Mouse (Mus musculus) midbrain, embryonic 15.5 days (tissue): ENCODE results near the gene Vmn2r41. TPM values are rescaled to one million over a fixed set of nuclear protein-coding genes. Genes with fewer than 3 reads are reported as not detected.
"Not testable (repeated sequence)": the region's sequence is repeated elsewhere in the genome, so short reads cannot be mapped to it uniquely, and the experiment has no call there.

Source experiments
- ATAC-seq: fragments of 200-750 bp; cut with Nextera tagmentation; replicated peaks from 2 replicates; pipeline ENCODE4 v1.8.0; 2017; ENCODE audit warnings: moderate TSS enrichment
- H3K27ac ChIP-seq: fragments of 300-500 bp; sonication (generic); 2 replicates; pipeline ENCODE4 v1.5.1; 2015; ENCODE audit warnings: mild to moderate bottlenecking, inconsistent platforms
- H3K27me3 ChIP-seq: fragments of 300-500 bp; sonication (generic); replicated peaks from 2 replicates; pipeline ENCODE4 v1.6.1; 2015; ENCODE audit warnings: inconsistent platforms
- H3K36me3 ChIP-seq: fragments of 300-500 bp; sonication (generic); replicated peaks from 2 replicates; pipeline ENCODE4 v1.6.1; 2015; ENCODE audit warnings: inconsistent platforms
- H3K4me1 ChIP-seq: fragments of 300-500 bp; sonication (generic); 2 replicates; pipeline ENCODE4 v1.6.1; 2015; ENCODE audit warnings: inconsistent platforms
- H3K4me2 ChIP-seq: fragments of 300-500 bp; sonication (generic); 2 replicates; pipeline ENCODE4 v1.6.1; 2015; ENCODE audit warnings: inconsistent platforms, mild to moderate bottlenecking, moderate library complexity
- H3K4me3 ChIP-seq: fragments of 300-500 bp; sonication (generic); 2 replicates; pipeline ENCODE4 v1.5.1; 2015; ENCODE audit warnings: mild to moderate bottlenecking, inconsistent platforms
- H3K9ac ChIP-seq: fragments of 300-500 bp; sonication (generic); 2 replicates; pipeline ENCODE4 v1.6.1; 2015; ENCODE audit warnings: mild to moderate bottlenecking, inconsistent platforms
- H3K9me3 ChIP-seq: fragments of 300-500 bp; sonication (generic); 2 replicates; pipeline ENCODE4 v1.6.1; 2016; ENCODE audit warnings: inconsistent platforms
- WGBS: fragments of 180-500 bp; shearing (Covaris S2); methylation state at CpG from one replicate; pipeline ENCODE4 v1.1.7; 2015; ENCODE audit warnings: mixed read lengths; 5-methylcytosine and 5-hydroxymethylcytosine counted together
- polyA plus RNA-seq: library from polyadenylated mRNA; unstranded; fragments of >200 nt; fragmentation: Nextera tagmentation; extraction: Ambion mirVana; gene quantifications from 2 replicates; pipeline ENCODE4 v1.2.1, GENCODE M21; 2015

The Vmn2r41 gene
- polyA plus RNA-seq: not detected in 2 replicates

GRCm38 (mm10) chr7:8161554-8161953 is at the start of gene Vmn2r41:
Vmn2r41 (minus strand) TSS chr7:8161654.
- not testable (repeated sequence) for H3K4me1 ChIP-seq, H3K36me3 ChIP-seq, H3K4me3 ChIP-seq, H3K9ac ChIP-seq, H3K4me2 ChIP-seq, H3K27me3 ChIP-seq, H3K27ac ChIP-seq, H3K9me3 ChIP-seq, ATAC-seq
- no CpG with 5 or more reads among the region's 1 CpGs for WGBS

DNA sequence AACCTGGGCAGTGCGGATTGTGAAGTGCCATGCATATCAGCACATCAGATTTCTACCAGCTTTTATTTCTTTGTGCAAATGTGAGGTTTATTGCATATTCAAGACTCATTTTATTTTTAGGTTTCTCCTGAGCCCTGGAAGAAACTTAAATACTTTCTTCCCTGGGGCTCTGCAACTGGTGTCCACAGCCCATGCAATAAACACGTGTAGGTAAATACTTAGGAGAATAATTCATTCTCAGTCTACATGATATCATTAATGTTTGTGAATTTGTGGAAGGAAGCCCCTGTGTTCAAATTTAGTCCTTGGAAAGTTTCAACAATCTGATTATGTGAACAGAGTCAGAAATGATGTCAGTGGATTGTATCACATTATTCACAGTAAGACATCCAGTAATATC is 38.8 kb upstream of the Vmn2r41 start, which contains the start of gene Vmn2r42:
TSS of gene Vmn2r42 (minus strand) at position 101 of the 400 bp plus-strand sequence.
- not testable (repeated sequence) for H3K9ac ChIP-seq, ATAC-seq, H3K9me3 ChIP-seq, H3K4me3 ChIP-seq, H3K27me3 ChIP-seq, H3K27ac ChIP-seq, H3K36me3 ChIP-seq, H3K4me2 ChIP-seq, H3K4me1 ChIP-seq
- no CpG with 5 or more reads among the region's 2 CpGs for WGBS

- not testable (repeated sequence) for H3K9ac ChIP-seq, H3K4me2 ChIP-seq, H3K9me3 ChIP-seq, ATAC-seq, H3K4me3 ChIP-seq, H3K27ac ChIP-seq, H3K27me3 ChIP-seq, H3K36me3 ChIP-seq, H3K4me1 ChIP-seq
- 36% methylated on average over 11 of the region's 15 CpGs for WGBS
Observed at GRCm38 (mm10) chr7:8092871-8093270, 68.6 kb downstream of the Vmn2r41 start.

Other genes with a start within 250 kb of the Vmn2r41 start
- not detected in 2 replicates for gene Vmn2r42, start 38.7 kb upstream of the Vmn2r41 start, polyA plus RNA-seq
- gene Vmn2r43, start 98.9 kb upstream of the Vmn2r41 start, polyA plus RNA-seq: not detected in 2 replicates
- not detected in 2 replicates for gene Vmn2r44, start 221.7 kb upstream of the Vmn2r41 start, polyA plus RNA-seq